Mouse (Mus musculus) c-Kit-negative CD71-positive TER-119-positive erythroid progenitor cells, embryonic 14.5 days (primary cell): ENCODE measurements around the gene Apbb2.

Source experiments
- DNase-seq: peaks from one replicate; pipeline ENCODE4 v3.0.0-alpha.2; 2013; ENCODE audit warnings: low read depth, low spot score

Gene Apbb2

GRCm38 (mm10) chr5:66475824-66476223 lies 142.8 kb downstream of the Apbb2 start:
- no peak for DNase-seq

GRCm38 (mm10) chr5:66474153-66474552 lies 144.4 kb downstream of the Apbb2 start:
- DNase-seq: no peak

- no peak for DNase-seq
These were observed 145.0 kb downstream of the Apbb2 start for GRCm38 (mm10) chr5:66473599-66473998.

- no peak for DNase-seq
These were observed 147.7 kb downstream of the Apbb2 start for GRCm38 (mm10) chr5:66470837-66471236.

GRCm38 (mm10) chr5:66469685-66470084 lies 148.9 kb downstream of the Apbb2 start:
- DNase-seq: no peak

GRCm38 (mm10) chr5:66468331-66469001 lies 150.1 kb downstream of the Apbb2 start:
- DNase-seq: no peak

GRCm38 (mm10) chr5:66462665-66463064 lies 155.9 kb downstream of the Apbb2 start:
- no peak for DNase-seq

GRCm38 (mm10) chr5:66458851-66459250 lies 159.7 kb downstream of the Apbb2 start:
- DNase-seq: no peak

- DNase-seq: no peak
These were observed 163.3 kb downstream of the Apbb2 start for GRCm38 (mm10) chr5:66455271-66455670.

GRCm38 (mm10) chr5:66454826-66455225 lies 163.8 kb downstream of the Apbb2 start:
- DNase-seq: no peak

- DNase-seq: no peak
These were observed 165.5 kb downstream of the Apbb2 start for GRCm38 (mm10) chr5:66453106-66453505.

GRCm38 (mm10) chr5:66451561-66451960 lies 167.0 kb downstream of the Apbb2 start:
- DNase-seq: no peak

GRCm38 (mm10) chr5:66445497-66445896 lies 173.1 kb downstream of the Apbb2 start:
- no peak for DNase-seq

- DNase-seq: no peak
These were observed 176.3 kb downstream of the Apbb2 start for GRCm38 (mm10) chr5:66442260-66442659.

GRCm38 (mm10) chr5:66436791-66437246 lies 181.8 kb downstream of the Apbb2 start:
- DNase-seq: no peak

- no peak for DNase-seq
These were observed 183.4 kb downstream of the Apbb2 start for GRCm38 (mm10) chr5:66435158-66435557.

GRCm38 (mm10) chr5:66429076-66429475 lies 189.5 kb downstream of the Apbb2 start:
- DNase-seq: no peak

- no peak for DNase-seq
These were observed 190.5 kb downstream of the Apbb2 start for GRCm38 (mm10) chr5:66428071-66428470.

- no peak for DNase-seq
These were observed 194.7 kb downstream of the Apbb2 start for GRCm38 (mm10) chr5:66423909-66424308.

GRCm38 (mm10) chr5:66423466-66423865 lies 195.1 kb downstream of the Apbb2 start:
- no peak for DNase-seq

- DNase-seq: no peak
These were observed 196.6 kb downstream of the Apbb2 start for GRCm38 (mm10) chr5:66421954-66422353.

GRCm38 (mm10) chr5:66421230-66421629 lies 197.4 kb downstream of the Apbb2 start:
- no peak for DNase-seq

- DNase-seq: no peak
These were observed 198.6 kb downstream of the Apbb2 start for GRCm38 (mm10) chr5:66420011-66420410.

GRCm38 (mm10) chr5:66417289-66417688 lies 201.3 kb downstream of the Apbb2 start:
- no peak for DNase-seq
